Mouse (Mus musculus) erythroblast, embryonic 14.5 days (primary cell): Measurements from ENCODE around the gene Lim2.

ENCODE experiments used
- GATA1 ChIP-seq: IDR thresholded peaks from 2 replicates; pipeline ENCODE4 v1.6.1; 2012; ENCODE audit warnings: low read length, inconsistent platforms, mixed read lengths
- TAL1 ChIP-seq: IDR thresholded peaks from 3 replicates; pipeline ENCODE4 v1.6.1; 2012; ENCODE audit warnings: low read length, inconsistent platforms, mixed read lengths

DNA sequence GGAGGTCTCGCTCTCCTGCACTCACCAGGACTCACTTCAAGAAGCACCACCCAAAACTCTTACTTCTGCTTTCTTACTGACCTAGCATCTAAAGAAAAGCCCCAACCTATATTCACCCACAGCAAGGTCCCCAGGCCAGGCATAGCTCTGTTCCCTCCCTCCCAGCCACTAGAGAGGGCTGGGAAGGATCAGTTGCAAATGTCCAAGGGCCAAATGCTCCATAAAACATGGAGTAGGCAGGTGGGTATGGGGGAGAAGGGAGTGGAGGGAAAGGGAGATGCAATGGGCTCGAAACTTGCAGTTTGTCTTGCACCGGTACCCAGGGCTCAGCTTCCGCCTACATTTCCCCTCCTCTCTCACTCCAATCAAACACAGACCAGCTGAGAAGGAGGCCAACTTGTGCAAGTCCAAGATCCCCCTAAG, 19.3 kb upstream of the Lim2 start, which contains the start of gene Siglecg:
- TF ChIP-seq GATA1 (no peak), TAL1 (no peak)
